Mouse (Mus musculus) cortical plate, adult 2 months (tissue): ENCODE results near the gene Qpct.

Experiments used
- CTCF ChIP-seq: fragments of 200-500 bp; IDR thresholded peaks from 2 replicates; pipeline ENCODE4 v1.5.1; 2011; ENCODE audit warnings: mild to moderate bottlenecking, control low read depth, low read length; ENCODE audit not compliant: insufficient read depth; ENCODE audit errors: extremely low read depth
- POLR2A ChIP-seq: fragments of 200-500 bp; IDR thresholded peaks from 2 replicates; pipeline ENCODE4 v1.6.1; 2011; ENCODE audit warnings: mild to moderate bottlenecking, low read length, control low read depth; ENCODE audit not compliant: insufficient read depth; ENCODE audit errors: extremely low read depth

GRCm38 (mm10) chr17:79032782-79033181, 18.9 kb upstream of the Qpct start:
- TF ChIP-seq POLR2A (no peak), CTCF (no peak)
